Mouse (Mus musculus): ENCODE data around the gene Adsl.
"Not testable (repeated sequence)": the region's sequence is repeated elsewhere in the genome, so short reads cannot be mapped to it uniquely, and the experiment has no call there.

The Adsl gene

DNA sequence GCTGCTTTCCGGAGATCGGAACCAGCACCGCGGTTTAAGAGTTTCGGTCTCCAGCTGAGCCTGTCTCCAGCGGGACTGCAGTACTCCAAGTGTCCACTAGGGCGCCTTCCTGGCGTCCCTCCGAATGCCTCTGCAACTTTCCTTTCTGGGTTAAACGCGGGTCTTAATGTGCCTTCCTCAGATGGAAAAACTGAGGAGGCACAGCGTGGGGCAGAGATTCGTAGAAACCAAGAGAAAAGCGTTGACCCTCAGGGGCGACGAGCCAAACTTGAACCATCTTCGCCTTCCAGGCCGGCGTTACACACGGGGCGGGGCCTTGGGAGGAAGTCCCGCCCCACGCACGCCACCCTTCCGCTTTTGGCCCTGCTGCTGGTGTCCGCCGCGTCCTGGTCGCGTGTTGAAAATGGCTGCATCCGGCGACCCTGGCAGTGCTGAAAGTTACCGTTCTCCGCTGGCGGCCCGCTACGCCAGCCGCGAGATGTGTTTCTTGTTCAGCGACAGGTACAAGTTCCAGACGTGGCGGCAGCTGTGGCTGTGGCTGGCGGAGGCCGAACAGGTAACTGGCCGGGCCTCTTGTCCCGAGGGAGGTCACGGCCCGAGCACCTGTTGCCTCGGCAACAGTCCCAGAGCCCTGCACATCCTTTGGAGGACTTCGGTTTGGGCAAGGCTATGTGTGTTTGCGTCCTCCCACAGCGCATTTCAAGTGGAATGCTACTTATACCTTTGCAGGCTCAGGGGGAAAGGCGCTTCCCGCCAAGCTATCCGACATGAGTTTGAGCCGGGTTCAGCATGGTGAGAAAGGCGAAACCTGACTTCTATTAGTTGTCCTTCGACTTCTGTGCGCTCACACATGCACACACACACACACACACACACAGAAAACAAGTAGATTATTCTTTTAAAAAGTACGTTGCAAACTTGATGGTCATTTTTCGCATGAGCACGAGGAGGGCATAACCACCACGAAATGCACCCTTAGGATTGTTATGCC is at the start of gene Adsl:
Gene Adsl, plus strand, starts transcription at position 346 of the 991 bp plus-strand sequence.
- peak; percentile 94 for DNase-seq (ENCODE audit: low read depth, low spot score)

GRCm38 (mm10) chr15:80899806-80900205 is 48.5 kb upstream of the Adsl start:
- no peak for DNase-seq (ENCODE audit: low read depth, low spot score)

DNA sequence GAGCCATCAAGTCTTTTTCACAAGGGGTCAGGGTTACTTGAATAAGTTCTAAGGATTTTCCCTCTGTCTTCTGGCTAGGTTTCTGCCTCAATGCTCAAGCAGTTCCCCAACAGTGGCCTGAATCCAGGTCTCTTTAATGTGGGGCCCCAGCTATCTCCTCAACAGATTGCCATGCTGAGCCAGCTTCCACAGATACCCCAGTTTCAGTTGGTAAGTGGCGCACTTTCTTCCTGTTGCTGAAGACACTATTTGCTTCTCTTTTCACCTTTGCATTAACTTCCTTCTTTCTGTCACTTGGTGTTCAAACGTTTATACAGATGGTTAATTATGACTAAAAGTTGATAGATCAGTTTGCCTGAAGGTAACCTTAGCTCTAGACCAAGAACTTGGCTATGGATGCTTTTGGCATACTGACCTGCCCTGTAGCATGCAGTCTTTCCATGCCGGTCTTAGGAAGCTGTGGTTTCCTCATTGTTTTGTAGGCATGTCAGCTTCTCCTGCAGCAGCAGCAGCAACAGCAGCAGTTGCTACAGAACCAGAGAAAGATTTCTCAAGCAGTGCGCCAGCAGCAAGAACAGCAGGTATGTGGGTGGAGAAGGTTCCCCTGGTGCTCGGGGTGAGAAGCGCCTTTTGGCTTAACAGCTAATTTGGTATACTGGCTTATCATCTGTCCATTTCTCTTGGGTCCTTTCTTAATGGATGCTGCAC is 46.3 kb upstream of the Adsl start:
- no peak for DNase-seq (ENCODE audit: low read depth, low spot score)

DNA sequence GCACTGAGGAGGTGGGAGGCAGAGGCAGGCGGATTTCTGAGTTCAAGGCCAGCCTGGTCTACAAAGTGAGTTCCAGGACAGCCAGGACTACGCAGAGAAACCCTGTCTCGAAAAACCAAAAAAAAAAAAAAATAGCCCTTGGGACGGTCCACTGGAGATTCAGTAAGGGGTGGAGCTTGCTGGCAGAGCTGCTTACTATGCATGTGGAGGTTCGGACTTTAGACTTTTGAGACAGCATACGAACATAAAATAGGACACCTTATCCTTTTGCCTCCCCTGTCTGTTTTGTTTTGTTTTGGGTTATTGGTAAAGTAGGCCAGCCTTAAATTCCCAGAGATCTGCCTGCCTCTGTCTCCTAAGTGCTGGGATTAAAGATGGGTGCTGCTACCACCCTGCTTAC is 43.5 kb upstream of the Adsl start:
- not testable (repeated sequence) for DNase-seq (ENCODE audit: low read depth, low spot score)

GRCm38 (mm10) chr15:80910183-80910582 is 38.1 kb upstream of the Adsl start:
- no peak for DNase-seq (ENCODE audit: low read depth, low spot score)

DNA sequence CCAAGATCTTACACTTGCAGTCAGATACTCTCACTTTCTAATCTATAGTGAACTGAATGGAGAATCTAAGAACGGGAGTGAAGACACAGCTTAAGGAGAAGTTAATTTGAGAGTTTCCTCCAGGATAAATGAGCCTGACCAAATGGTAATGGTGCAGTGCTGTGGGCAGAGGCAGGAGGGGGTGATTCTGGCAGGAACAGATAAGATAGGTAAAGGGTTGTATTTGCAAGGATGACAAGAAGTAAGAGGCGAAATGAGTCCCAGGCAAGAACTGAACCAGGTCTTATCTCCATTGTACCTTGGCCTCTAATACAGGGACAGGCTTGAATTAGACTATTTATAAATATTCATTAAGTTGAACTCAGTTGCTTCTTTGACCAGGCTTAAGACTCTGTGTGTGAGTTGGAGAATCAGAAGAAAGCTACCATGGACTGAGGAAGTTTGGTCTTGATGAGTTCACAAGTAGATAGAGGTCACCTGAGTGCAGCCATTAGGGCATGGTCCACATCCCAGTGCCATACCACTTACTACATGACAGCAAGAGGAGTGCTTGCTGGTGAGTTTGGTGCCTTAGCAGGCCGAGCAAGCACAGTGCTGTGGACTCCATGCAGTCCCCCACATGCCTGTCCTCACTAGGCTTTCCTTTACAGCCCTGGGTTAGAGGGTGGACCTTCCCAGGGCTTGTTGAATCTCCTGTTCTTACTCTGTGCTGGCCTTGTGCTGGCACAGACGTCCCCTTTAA is 37.3 kb upstream of the Adsl start:
- no peak for DNase-seq (ENCODE audit: low read depth, low spot score)

DNA sequence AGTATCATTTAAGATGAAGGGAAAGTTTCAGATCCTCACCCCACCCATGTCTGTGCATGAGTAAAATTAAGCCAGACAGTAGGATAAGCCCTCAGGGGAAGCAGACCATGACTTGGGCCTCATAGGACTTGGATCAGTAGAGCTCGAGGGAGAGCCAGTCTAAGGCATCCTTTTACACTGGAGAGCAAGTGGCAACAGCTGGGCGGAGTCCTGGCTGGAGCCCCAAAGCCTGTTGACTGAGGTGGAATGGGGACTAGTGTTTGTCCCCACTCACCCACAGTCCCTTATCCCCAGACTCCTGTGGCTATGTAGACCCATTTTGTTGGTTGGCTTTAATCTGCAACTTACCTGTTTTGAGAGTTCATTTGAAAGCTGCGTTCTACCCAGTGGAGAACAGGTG is 36.1 kb upstream of the Adsl start:
- DNase-seq (ENCODE audit: low read depth, low spot score), result no peak

- DNase-seq (ENCODE audit: low read depth, low spot score), result peak; percentile 58
Observed at GRCm38 (mm10) chr15:80913803-80914202, 34.5 kb upstream of the Adsl start.

DNA sequence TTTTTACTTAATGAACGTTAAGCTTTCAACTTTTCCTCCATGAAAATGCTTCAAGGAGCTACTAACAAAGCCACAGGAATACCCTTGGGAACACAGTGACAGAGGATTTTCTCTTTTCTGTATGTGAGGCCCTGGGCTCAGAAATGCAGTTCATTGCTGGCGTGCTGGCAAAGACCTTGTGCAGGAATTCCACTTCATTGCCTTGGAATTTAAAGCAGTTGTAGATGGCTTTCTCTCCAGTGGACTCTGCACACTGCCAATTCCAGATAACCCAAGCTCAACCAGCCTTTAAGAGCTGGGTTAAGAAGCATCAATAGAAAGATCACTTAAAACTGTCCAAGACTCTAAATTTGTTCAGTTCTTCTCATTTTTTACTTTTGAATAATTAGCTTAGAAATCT is 32.4 kb upstream of the Adsl start:
- DNase-seq (ENCODE audit: low read depth, low spot score), result no peak

GRCm38 (mm10) chr15:80916621-80917020 is 31.7 kb upstream of the Adsl start:
- no peak for DNase-seq (ENCODE audit: low read depth, low spot score)

DNA sequence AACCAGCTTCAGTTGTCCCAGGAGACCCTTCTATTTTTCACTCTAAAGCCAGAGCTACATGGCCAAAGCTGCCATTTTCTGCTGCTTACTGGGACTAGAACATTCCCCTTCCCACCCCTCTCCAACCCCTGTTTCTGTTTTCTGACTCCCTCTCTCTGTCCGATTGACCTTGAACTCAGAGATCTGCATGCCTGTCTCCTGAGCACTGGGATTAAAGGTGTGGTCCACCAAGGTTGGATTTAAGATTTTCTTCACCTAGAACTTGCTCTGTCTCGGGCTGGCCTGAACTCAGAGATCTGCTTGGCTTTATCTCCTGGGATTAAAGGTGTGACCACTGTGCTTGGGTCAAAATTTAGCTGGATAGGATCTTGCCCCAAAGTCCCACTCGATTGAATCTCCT is 27.9 kb upstream of the Adsl start:
- DNase-seq (ENCODE audit: low read depth, low spot score), result peak; percentile 67

GRCm38 (mm10) chr15:80921781-80922180 is 26.5 kb upstream of the Adsl start:
- DNase-seq (ENCODE audit: low read depth, low spot score), result peak; percentile 76

DNA sequence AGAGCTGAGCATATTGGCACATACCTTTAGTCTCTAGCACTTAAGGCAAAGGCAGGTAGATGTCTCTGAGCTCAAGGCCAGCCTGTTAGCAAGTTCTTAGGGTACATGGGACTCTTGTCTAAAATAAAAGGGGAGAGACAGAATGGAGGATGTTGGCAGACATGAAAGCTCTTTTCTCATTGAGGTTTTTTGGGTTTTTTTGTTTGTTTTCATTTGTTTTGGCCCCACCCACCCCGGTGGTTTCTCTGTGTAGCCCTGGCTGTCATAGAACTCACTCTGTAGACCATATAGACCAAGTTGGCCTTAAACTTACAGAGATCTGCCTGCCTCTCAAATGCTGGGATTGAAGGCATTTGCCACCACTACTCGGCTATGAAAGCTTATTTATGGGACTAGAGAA is 24.1 kb upstream of the Adsl start:
- no peak for DNase-seq (ENCODE audit: low read depth, low spot score)

GRCm38 (mm10) chr15:80928811-80929355 is 19.4 kb upstream of the Adsl start:
- DNase-seq (ENCODE audit: low read depth, low spot score), result peak; percentile 75

GRCm38 (mm10) chr15:80930048-80930571 is 18.2 kb upstream of the Adsl start:
- DNase-seq (ENCODE audit: low read depth, low spot score), result peak; percentile 76

GRCm38 (mm10) chr15:80930676-80931320 is 17.5 kb upstream of the Adsl start:
- DNase-seq (ENCODE audit: low read depth, low spot score), result not testable (repeated sequence)

DNA sequence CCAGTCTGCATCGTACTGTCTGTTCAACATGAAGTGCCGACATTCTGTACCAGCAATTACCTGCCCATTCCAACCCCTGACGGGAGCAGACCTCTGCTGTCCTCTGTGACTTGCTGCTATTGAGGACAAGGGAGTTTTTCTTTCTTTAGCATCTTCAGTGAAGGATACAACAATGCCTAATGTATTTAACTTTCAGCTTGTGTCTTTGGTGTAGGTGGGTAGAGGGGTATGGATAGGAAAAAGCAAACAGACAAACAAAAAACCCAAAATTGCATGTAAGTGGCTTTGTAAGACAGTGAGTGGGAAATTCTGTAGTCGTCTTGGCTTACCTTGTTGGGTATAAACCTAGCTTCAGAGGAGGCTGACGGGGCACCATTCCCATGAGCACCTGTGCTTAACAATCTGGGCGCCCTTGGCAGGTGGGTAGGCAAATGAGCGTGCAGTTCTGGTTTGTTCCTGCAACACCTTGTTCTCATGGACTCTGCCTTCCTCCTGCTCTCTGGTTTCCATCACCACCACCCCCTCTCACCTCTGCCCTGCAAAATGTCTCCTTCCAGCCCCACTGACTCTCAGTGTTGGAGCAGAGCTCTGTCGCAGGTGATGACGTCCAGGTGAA is 16.8 kb upstream of the Adsl start:
- no peak for DNase-seq (ENCODE audit: low read depth, low spot score)

- DNase-seq (ENCODE audit: low read depth, low spot score), result no peak
Observed at GRCm38 (mm10) chr15:80934841-80935240, 13.4 kb upstream of the Adsl start.

GRCm38 (mm10) chr15:80936686-80937085 is 11.6 kb upstream of the Adsl start:
- DNase-seq (ENCODE audit: low read depth, low spot score), result no peak

- no peak for DNase-seq (ENCODE audit: low read depth, low spot score)
Observed at GRCm38 (mm10) chr15:80938615-80939014, 9.7 kb upstream of the Adsl start.
